ENCODE assay signal across 23 mouse cellular contexts in genomic region chr5:29751306-29751705, GRCm38 (mm10). TPM values are rescaled to one million over a fixed set of nuclear protein-coding genes. Genes with fewer than 3 reads are reported as not detected.
A peak's percentile ranks its signal among the peaks of the same experiment; 100 is the strongest.
DNase-seq lines count a peak whose midpoint lies in the region; TF ChIP-seq lines count a peak whose summit lies in the region.
"Had no signal": no experiment of that assay in that cellular context is flagged by ENCODE, and none has a peak within 500 bp of the region (broad histone marks: within the 10 kb centered on the region; RNA-seq: fewer than 3 reads in every experiment).

No protein-coding gene starts in this region.

- H3K27ac ChIP-seq in cerebellum, adult 2 months (ENCODE audit: insufficient read depth, low read length) = no peak overlapping the region
- H3K27ac ChIP-seq: heart, adult 2 months; kidney, embryonic 15.5 days; limb, embryonic 15.5 days; liver, embryonic 15.5 days; midbrain, embryonic 12.5 days had no signal

- H3K4me3 ChIP-seq in cerebellum, adult 2 months (replicated peaks; ENCODE audit: insufficient read depth, low read depth, low read length) = no peak overlapping the region
- H3K4me3 ChIP-seq: heart, adult 2 months; kidney, embryonic 15.5 days; limb, embryonic 15.5 days; liver, embryonic 15.5 days; midbrain, embryonic 12.5 days had no signal

- peaks cover 5% of the 10 kb centered on the region; the same call in 1 of the 2 replicates for H3K4me1 ChIP-seq in cerebellum, adult 2 months (ENCODE audit: control insufficient read depth, insufficient read depth, low read length)
- H3K4me1 ChIP-seq: kidney, embryonic 15.5 days; limb, embryonic 15.5 days; liver, embryonic 15.5 days; midbrain, embryonic 12.5 days had no signal

- DNase-seq in cerebellum, adult 2 months = peak; percentile 53 to 75
- DNase-seq in cerebellum, adult 11 months = no peak
- DNase-seq in urinary bladder, postnatal 14 days (ENCODE audit: low spot score) = peak; percentile 34
- DNase-seq in urinary bladder, postnatal 36 days (ENCODE audit: low spot score in 2 of 2) = no peak
- DNase-seq in cerebellum, adult 8-10 months = peak; percentile 44
- no peak for DNase-seq in lung, postnatal 4 days
- no peak for DNase-seq in embryo, embryonic 10 days (ENCODE audit: low spot score)
- DNase-seq: gastrocnemius, postnatal 25 days; heart, adult 2 months; kidney, postnatal 4 days; thymus, postnatal 14 days had no signal

- TF ChIP-seq CTCF in cerebellum, adult 2 months (IDR thresholded peaks at IDR 0.05; ENCODE audit: borderline replicate concordance, insufficient read depth, low read depth, low read length) = no peak

- no peaks in the 10 kb centered on the region for H3K27me3 ChIP-seq in cerebellum, adult 2 months (ENCODE audit: control insufficient read depth, insufficient read depth, low read length)
- H3K27me3 ChIP-seq: kidney, embryonic 15.5 days; limb, embryonic 15.5 days; liver, embryonic 15.5 days; midbrain, embryonic 12.5 days; Patski had no signal

- no peak for TF ChIP-seq POLR2A in cerebellum, adult 2 months (IDR thresholded peaks at IDR 0.05; ENCODE audit: borderline replicate concordance, insufficient read depth, low read length)

RNA-seq across cellular contexts. Expression of gene Gm5129, which starts 15.6 kb away (rescaled TPM):
- 0.84 TPM in 1 of 2 replicates, not detected in the other for polyA plus RNA-seq in cerebellum, adult 2 months (2012; rRNA removed)
- polyA plus RNA-seq: forebrain, embryonic 16.5 days; heart, adult 2 months; heart, embryonic 14.5 days; hindbrain, embryonic 16.5 days; intestine, embryonic 16.5 days; limb, embryonic 15.5 days; liver, embryonic 15.5 days; lung, embryonic 16.5 days; midbrain, embryonic 12.5 days; neural tube, embryonic 11.5 days; Patski; small intestine, adult 2 months had no signal

RNA-seq across cellular contexts. Expression of gene Dnajb6, which starts 15.8 kb away (rescaled TPM):
- 161 and 163 TPM in 2 replicates for polyA plus RNA-seq in cerebellum, adult 2 months (2012; rRNA removed)

Comparison
In these comparisons a context has a peak if more than half of its experiments do, and no peak if none do; other contexts are left out.
1. DNase-seq: peak in cerebellum, adult 2 months (2 of 2), urinary bladder, postnatal 14 days (single experiment) and cerebellum, adult 8-10 months (single experiment); none in cerebellum, adult 11 months (single experiment), urinary bladder, postnatal 36 days (0 of 2), lung, postnatal 4 days (0 of 2) and embryo, embryonic 10 days (single experiment).